Mouse (Mus musculus): ENCODE results near the gene Trub1.
A peak's percentile ranks its signal among the peaks of the same experiment; 100 is the strongest.

Gene Trub1

GRCm38 (mm10) chr19:57441501-57441900 lies 11.2 kb upstream of the Trub1 start:
- no peak for DNase-seq (ENCODE audit: low read depth, low spot score)

GRCm38 (mm10) chr19:57442936-57443657 lies 9.6 kb upstream of the Trub1 start:
- DNase-seq (ENCODE audit: low read depth, low spot score) = no peak

- no peak for DNase-seq (ENCODE audit: low read depth, low spot score)
Measured at GRCm38 (mm10) chr19:57445049-57445448, 7.7 kb upstream of the Trub1 start.

GRCm38 (mm10) chr19:57450849-57451248 lies 1.9 kb upstream of the Trub1 start:
- no peak for DNase-seq (ENCODE audit: low read depth, low spot score)

- DNase-seq (ENCODE audit: low read depth, low spot score) = no peak
Measured at GRCm38 (mm10) chr19:57451762-57452161, 950 bp upstream of the Trub1 start.

- DNase-seq (ENCODE audit: low read depth, low spot score) = no peak
Measured at GRCm38 (mm10) chr19:57453218-57453600, 497 bp downstream of the Trub1 start.

- no peak for DNase-seq (ENCODE audit: low read depth, low spot score)
Measured at GRCm38 (mm10) chr19:57455286-57455960, 2.7 kb downstream of the Trub1 start.

GRCm38 (mm10) chr19:57457075-57457474 lies 4.4 kb downstream of the Trub1 start:
- DNase-seq (ENCODE audit: low read depth, low spot score) = peak; percentile 56

- no peak for DNase-seq (ENCODE audit: low read depth, low spot score)
Measured at GRCm38 (mm10) chr19:57463741-57464140, 11.0 kb downstream of the Trub1 start.

- DNase-seq (ENCODE audit: low read depth, low spot score) = no peak
Measured at GRCm38 (mm10) chr19:57465742-57466141, 13.0 kb downstream of the Trub1 start.

GRCm38 (mm10) chr19:57471033-57471432 lies 18.3 kb downstream of the Trub1 start:
- DNase-seq (ENCODE audit: low read depth, low spot score) = no peak

- no peak for DNase-seq (ENCODE audit: low read depth, low spot score)
Measured at GRCm38 (mm10) chr19:57472169-57472568, 19.5 kb downstream of the Trub1 start.

- no peak for DNase-seq (ENCODE audit: low read depth, low spot score)
Measured at GRCm38 (mm10) chr19:57473301-57473700, 20.6 kb downstream of the Trub1 start.

- no peak for DNase-seq (ENCODE audit: low read depth, low spot score)
Measured at GRCm38 (mm10) chr19:57475298-57475697, 22.6 kb downstream of the Trub1 start.

- DNase-seq (ENCODE audit: low read depth, low spot score) = peak; percentile 75
Measured at GRCm38 (mm10) chr19:57477310-57477709, 24.6 kb downstream of the Trub1 start.

- peak; percentile 47 for DNase-seq (ENCODE audit: low read depth, low spot score)
Measured at GRCm38 (mm10) chr19:57478056-57478455, 25.3 kb downstream of the Trub1 start.

- no peak for DNase-seq (ENCODE audit: low read depth, low spot score)
Measured at GRCm38 (mm10) chr19:57479886-57480655, 27.4 kb downstream of the Trub1 start.

GRCm38 (mm10) chr19:57481743-57482259 lies 29.1 kb downstream of the Trub1 start:
- no peak for DNase-seq (ENCODE audit: low read depth, low spot score)

- peak; percentile 49 for DNase-seq (ENCODE audit: low read depth, low spot score)
Measured at GRCm38 (mm10) chr19:57482815-57483214, 30.1 kb downstream of the Trub1 start.

- no peak for DNase-seq (ENCODE audit: low read depth, low spot score)
Measured at GRCm38 (mm10) chr19:57487051-57487658, 34.4 kb downstream of the Trub1 start.

- DNase-seq (ENCODE audit: low read depth, low spot score) = no peak
Measured at GRCm38 (mm10) chr19:57489527-57489926, 36.8 kb downstream of the Trub1 start.

GRCm38 (mm10) chr19:57491030-57491429 lies 38.3 kb downstream of the Trub1 start:
- DNase-seq (ENCODE audit: low read depth, low spot score) = no peak
